Mouse (Mus musculus) left cerebral cortex, adult 11 months (tissue): ENCODE data around the gene Anks4b.

Experiments
- DNase-seq: peaks from one replicate; pipeline ENCODE4 v3.0.0; 2022; ENCODE audit warnings: low spot score

Gene Anks4b

DNA sequence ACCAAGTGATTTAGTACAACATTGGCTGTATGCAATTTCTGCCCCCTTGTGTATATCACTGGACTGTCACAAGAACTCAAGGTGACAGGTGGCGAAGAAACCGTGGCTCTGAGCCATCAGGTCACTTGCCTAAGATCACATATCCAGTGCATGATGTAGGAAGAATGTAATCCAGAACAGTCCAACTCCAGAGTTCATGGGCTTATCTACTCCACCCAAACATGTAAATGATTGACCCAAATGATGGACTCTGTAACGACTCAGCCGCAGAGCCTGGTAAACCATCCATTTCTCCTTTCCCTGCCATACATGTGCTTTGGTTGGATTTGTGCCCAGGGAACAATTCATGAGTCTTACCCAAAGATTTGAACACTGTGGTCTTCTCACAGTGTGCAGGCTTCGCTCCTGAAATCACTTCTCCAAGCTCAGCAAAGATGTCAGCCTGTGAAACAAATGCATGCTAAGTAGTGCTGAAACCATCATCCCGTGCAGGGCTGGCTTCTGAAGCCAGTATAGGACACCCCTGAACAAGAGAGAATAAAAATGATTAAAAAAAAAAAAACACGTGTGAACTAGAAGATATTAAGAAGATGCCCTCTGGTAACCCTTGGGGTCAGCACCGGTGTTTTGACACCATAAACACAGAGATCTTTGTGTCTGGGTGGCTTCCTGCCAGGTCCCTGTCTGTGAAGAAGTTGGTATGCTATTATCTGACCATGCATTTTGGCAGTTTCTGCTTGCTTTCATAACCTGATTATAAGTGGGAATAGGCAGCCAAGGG lies 15.9 kb downstream of the Anks4b start:
- DNase-seq: no peak

- DNase-seq: no peak
Measured at GRCm38 (mm10) chr7:120190150-120190665, 16.6 kb downstream of the Anks4b start.

GRCm38 (mm10) chr7:120192207-120192606 lies 18.5 kb downstream of the Anks4b start:
- no peak for DNase-seq

DNA sequence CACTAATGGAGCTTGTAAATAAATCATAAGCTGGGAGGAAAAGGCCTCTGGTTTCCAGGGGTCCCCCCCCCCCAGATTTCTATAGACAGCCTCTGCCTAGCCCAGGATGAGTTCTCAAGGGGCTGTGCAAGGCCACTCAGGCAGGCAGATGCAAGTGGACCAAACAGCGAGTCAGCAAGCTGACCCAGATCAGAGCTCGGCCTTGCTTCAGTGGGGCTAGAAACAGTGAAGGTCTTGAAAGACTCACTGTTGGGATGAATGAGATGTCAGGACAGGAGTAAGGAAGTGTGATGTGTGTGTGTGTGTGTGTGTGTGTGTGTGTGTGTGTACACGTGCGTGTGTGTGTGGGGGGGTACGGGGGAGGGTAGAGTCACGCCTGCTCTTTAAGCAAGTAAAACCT lies 19.2 kb downstream of the Anks4b start:
- DNase-seq: no peak

GRCm38 (mm10) chr7:120195207-120195606 lies 21.5 kb downstream of the Anks4b start:
- DNase-seq: no peak

DNA sequence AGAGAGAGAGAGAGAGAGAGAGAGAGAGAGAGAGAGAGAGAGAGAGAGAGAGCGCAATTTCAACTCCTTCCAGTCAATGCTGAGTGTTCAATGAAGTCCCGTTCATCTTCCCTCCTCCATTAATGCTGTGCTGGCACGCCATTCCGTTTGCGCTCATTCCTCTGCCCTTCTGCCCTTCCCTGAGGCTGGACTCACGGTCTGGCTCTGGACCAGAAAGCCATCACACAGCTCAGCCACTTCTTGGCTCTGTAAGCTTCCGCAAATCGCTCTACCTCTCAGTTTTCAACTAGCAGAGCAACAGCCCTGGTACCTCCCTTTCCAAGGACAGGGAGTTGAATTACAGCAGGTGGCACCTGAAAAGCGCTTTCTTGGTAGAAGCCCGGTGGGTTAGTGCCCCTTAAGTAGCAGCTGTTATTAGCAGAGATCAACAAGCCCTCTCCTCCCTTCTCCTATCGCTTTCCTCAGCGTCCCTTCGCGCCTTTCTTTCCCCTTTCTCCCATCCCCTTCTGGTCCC lies 27.6 kb downstream of the Anks4b start:
- no peak for DNase-seq

DNA sequence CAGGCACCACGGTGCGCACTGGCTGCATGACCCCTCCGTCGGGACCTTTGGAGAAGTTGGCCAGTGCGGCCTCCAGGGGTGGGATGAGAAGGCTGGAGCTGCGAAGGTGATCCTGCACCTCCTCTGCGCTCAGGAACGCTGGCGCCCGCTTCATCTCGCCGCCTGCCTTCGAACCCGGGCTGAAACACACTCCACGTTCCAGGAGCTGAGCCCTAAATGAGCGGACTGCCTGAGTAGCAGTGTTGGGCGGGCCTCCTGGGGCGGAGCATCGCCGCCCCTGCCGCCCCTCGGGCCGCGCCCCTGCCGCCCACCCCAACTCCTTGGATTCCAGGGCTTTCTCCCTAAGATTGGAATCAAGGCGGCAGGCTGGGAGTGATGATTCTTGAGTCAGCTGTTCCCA lies 28.1 kb downstream of the Anks4b start, which contains the start of gene Crym:
Gene Crym, minus strand, starts transcription at position 341 of the 400 bp plus-strand sequence.
- DNase-seq: no peak

GRCm38 (mm10) chr7:120203789-120204188 lies 30.1 kb downstream of the Anks4b start, which contains the start of gene Abca14:
TSS of gene Abca14 (plus strand) at chr7:120203961.
- DNase-seq: peak; percentile 59

DNA sequence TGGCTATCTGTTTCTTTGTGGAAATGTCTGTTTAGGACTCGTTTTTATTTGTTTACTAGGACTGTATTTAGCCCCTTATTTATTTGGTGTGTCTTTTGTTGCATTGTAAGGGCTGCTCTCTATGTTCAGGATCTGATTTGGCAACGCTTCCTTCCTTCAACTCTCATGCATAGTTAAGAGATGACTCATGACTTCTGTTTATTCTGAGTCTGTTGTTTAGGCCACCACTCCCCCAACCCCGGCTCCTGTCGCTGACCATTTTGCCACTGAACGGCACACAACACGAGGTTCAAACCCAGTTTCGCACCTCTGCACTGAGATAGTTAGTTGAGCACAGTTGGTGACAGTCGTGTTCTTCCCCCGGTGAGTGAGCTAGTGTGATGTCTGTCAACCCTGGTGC lies 32.3 kb downstream of the Anks4b start:
- no peak for DNase-seq

- peak; percentile 16 for DNase-seq
Measured at GRCm38 (mm10) chr7:120228541-120228940, 54.9 kb downstream of the Anks4b start.
